Mouse (Mus musculus) right cerebral cortex, postnatal 36 days (tissue): Measurements from ENCODE around the gene Swi5.
"Not testable (repeated sequence)": the region's sequence is repeated elsewhere in the genome, so short reads cannot be mapped to it uniquely, and the experiment has no call there.

Source experiments
- DNase-seq, 2 experiments: peaks; one replicate each; pipeline ENCODE4 v3.0.0; 2022; ENCODE audit warnings: low spot score in 2 of 2, mixed read lengths in 1 of 2

The Swi5 gene

DNA sequence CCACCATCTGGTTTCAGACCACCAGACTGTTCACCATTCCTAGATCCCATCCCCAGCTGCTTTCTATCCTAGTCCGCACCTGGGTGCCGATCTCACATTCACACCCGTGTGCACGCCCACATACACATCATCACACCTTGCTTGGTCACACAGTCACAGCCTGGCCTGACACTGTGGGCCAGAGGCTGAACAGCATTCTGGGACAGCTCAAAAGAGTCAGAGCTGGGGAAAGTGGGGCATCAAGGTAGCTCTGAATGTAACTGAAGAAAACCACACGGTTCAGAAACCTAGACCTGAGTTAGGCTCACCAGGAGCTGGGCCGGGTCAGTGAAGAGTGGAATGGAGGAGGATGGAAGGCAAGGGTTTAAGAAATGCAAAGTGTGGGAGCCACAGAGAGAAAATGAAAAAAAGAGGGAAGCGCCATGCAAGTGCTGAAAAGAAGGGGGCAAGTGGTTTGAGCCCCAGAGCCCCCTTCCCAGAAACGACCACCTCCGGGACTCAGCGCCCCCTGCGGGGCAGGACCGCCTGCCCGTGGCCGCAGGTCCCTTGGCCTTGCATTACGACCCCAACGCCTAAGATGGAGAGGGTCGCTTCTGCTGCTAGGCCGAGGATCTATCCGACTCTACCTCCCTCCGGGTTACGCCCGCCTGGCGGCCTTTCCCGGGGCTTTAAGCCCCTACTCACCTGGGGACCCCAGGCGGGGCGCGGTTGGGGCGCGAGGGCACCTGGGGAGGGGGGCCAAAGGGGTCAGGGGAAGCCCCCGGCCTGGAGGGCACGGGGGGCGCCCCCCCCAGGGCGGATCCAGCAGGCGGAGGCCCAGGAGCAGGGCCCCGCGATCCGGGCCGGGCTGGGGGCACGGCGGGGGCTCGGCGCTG is 23.8 kb upstream of the Swi5 start:
- DNase-seq, result no peak

DNA sequence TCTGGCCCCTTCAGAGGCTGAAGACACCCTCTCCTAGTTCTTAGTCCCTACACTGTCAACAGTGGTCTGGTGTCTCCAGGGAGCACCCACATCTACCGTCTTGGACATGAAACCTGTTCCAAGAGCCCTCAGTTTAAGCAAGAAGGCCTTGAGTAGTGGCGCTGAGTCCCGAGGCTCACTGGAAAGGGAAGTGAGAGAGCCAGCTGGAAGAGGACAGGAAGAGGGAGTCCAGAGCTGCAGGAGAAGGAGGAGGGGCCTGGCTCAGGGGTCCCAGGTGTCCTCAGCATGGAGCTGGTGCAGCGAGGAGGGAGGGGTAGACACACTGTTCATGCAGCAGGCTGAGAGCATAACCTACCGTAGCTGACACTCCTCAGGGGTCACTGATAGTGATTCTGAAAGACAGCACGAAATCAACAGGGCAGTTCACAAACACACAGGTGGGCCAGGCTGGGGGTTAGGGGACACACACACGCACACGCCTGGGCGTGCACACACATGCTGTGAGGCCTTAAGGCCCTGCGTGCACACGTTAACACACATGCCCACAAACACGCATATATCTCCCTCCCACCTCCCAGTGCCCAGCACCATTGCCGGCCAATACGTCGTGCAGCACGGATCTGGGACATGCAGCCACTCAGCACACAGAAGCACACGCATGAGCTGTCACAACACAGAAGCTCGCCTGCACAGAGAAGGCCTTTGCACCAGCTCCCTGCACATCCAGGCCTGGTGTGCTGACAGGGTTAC is 22.4 kb upstream of the Swi5 start:
- no peak for DNase-seq

DNA sequence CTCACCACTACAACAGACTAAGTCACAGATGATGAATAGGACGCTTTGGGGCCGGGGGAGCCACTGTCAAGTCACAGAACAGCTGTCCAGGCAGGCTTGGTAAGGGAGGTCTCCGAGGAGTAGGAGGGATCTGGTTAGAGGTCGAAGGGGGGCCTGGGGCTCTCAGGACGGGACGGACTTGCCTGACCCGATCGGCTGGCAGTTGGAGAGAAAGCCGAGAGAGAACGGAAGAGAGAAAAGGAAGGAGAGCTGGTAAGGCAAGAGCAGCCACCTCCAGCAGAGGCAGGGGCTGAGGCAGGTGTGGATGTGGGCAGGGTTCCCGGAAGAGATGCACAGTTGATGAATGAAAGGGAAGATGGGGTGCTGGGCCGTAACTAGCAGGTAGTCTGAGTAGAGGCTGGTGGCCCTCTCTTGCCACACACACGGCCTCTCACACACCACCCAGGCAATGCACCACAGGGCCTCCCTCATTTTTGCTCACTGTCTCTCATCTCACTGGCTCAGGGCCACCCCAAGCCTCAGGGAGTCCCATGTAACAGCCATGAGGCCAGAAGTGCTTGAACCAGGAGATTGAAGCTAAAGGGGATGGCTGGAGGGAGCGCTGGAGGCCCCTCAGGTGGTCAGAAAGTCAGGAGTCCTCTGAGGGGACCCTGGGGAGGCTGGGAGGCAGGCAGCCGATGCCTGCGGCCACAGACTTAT is 21.1 kb upstream of the Swi5 start:
- DNase-seq, result no peak

DNA sequence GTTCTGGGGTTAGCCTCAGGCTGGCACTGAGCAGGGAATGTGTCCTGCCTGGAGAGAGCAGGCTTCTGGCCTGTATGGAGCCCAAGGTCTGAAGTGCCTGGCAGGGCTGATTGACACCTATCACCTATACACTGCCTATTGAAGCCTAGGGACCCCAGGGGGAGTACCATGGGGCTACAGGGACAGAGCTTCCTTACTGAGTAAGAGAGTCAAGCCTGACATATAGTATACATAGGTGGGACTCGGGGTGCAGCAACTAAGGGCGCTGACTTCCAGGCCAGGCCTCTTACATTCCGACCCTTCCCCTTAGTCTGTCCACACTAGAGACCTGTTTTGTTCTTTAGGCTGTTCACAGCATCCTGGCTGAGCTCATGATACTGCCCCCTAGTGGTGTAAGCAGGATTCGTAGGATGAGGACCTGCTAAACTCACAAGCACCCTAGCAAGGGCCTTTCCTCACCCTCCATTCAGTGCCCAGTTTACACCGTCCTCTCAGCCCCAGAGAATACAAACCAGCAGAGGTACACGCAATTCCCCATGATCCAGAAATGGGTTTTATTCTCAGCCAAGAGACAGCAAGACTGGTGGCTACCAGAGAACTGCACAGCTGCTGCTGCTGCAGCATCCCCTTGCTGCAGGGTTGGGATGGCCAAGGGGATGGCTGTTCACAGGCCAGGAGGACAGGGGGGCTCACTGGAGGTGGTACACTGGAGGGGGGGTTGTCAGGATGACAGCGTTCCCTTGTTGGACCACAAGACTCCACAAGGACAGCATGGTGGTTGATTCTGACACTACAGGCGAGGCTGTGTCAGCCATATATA is 20.3 kb upstream of the Swi5 start:
- no peak for DNase-seq

DNA sequence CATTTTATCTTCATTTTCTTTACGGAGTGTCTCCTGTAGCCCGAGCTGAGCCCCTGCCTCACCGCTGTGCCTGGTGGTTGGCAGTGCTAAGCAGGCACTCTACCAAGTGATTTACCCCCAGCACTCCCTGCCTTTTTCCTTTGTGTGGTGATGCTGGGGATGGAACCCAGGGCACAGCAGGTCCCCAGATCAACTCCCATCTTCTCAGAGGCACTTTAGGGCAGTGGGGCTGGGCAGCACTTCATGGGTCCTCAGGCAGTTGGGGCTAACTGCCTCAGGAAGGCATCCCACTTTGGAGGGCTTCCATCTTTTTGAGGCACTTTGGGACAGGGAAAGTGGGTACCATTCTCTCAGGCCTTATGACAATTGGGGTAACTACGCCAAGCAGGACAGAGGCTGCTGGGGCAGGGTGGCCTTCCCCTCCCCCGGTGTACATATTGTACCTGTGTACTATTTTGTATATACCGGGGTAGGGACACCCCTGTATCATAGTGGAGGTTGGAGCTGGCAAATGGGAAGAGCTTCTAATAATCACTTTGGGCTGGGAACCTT is 19.4 kb upstream of the Swi5 start:
- DNase-seq, result no peak

DNA sequence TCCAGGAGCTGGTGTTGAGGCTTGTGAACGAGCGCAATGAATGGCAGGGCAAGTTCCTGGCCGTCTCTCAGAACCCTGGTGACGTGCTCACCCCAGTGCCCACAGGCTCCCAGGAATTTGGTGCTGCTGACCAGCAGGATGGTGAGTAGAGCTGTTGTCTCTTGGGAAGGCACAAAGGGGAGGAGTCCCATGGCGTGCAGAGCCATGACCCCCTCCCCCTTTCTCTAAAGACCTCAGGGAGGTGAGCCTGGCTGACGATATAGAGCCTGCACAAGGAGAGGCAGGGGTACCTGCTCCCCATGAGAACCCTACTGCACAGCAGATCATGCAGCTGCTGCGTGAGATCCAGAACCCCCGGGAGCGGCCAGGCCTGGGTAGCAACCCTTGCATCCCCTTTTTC is 18.3 kb upstream of the Swi5 start:
- DNase-seq, result no peak

DNA sequence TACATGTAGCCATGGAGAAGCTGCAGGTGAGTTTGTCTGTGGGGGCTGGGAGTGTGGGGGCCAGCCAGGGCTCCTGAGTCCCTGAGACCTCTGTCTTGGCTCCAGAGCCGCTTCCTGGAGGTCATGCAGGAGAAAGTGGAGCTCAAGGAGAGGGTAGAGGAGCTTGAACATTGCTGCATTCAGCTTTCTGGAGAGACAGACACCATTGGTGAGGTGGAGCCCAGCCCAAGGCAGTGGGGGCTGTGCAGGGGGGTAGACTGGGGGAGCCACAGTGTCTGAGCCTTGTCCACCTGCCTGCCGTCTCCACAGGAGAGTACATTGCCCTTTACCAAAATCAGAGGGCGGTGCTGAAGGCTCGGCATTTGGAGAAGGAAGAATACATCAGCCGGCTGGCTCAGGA is 17.8 kb upstream of the Swi5 start:
- no peak for DNase-seq

DNA sequence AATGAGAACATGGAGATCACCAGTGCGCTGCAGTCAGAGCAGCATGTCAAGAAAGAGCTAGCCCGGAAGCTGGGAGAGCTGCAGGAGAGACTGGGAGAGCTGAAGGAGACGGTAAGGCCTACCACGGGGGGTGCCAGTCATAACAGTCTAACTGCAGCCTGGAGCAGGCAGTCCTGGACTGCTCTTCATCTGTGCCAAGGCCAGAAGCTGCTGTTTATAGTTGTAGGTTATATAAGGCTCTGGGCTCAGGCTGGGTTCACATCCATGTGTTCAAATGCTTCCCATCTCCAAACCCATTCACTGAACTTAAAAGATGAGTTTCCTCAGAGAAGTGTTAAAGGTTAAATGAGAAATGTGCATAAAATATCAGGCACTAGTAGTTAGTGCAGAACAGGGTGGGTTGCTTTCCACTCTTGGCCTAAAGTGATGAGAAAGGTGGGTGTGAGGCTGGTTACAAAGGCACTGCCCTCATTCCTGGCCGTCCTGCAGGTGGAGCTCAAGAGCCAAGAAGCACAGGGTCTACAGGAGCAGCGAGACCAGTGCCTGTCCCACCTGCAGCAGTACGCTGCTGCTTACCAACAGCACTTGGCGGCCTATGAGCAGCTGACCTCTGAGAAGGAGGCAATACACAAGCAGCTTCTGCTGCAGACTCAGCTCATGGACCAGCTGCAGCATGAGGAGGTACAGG is 16.4 kb upstream of the Swi5 start:
- no peak for DNase-seq

DNA sequence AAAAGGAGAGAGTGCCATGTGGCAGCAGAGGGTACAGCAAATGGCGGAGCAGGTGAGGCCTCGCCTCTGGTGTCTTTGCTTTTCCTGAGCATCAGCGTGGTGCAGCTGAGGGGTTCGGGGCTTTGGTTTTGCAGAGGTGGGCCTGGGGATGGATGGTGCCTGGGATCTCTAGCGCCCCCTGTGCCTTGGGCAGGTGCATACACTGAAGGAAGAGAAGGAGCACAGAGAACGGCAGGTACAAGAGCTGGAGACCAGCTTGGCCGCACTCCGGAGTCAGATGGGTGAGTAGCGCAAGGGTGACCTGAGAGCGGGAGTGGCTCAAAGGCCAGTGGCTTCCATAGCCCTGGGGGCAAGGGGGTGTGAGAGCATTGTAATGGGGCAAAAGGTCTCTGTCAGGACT is 15.1 kb upstream of the Swi5 start:
- DNase-seq, result no peak

DNA sequence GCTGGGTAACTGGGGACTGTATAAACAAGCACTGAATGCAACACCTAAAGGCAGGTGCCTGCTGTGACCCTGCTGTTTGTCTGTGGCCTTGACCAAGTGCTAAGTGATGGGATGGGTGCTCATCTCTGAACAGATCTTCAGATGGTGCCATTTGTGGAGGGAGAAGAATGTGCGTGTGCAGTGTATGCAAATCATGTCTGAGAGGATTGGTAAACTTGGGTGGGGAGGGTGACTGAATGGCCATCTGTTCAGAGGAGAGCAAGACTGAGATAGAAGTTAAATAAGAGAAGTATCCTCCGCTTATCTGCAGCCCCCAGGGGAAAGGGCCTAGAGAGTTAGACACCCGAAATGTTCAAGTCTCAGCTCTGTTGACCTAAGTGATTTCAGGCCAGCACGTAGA is 11.6 kb upstream of the Swi5 start:
- DNase-seq, result no peak

DNA sequence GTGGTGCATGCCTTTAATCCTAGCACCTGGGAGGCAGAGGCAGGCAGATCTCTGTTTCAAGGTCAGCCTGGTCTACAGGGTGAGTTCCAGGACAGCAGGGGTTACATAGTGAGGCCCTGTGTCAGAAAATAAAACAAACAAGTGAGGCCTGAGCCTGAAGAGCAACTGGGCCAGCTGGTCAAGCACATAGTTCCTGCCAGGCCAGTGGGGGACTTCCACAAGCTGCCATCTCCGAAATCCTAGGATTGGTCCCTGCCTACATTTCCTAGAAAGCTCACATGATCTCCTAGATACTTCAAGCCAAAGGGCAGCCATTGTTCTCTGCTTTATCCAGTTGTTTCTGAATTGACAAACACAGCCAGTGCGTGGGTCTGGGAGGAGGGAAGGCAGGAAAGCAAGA is 8.0 kb upstream of the Swi5 start:
- DNase-seq, result not testable (repeated sequence)

DNA sequence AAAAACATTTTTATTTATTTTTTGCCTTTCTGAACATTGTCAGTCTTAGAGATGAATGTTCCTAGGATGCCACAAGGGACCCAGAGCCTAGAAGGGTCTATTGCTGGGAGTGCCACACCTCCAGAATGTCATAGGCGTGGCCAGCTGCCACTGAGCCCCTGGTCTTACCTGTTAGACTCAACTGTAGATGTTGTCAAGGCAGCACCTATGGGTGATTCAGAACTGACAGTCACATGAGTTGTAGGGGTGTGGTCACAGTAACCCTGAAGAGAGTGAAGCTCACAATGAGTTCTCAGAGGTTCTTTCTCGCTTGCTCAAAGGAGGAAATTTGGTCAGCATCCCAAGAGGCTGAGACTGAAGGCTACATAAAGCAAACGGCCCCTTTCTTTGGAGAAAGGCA is 7.4 kb upstream of the Swi5 start:
- DNase-seq, result no peak

DNA sequence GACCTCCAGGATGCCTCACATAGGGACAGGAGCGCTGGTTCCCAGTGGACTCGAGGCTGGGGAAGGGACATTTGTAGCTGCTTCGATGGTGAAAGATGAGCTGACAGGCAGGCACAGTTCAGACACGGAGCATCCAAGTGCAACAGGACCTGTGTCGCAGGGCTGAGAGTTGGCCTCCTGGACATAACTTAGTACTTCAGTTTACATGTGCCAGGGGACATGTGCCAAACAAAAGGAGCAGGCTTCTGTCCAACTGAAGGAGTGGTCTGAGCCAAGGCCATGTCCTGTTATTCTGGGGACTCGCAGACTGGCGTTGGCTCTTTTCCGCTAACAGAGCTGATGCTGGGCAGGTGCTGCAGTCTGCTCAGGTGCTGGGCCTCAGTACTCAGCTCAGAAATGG is 6.5 kb upstream of the Swi5 start:
- DNase-seq, result no peak

DNA sequence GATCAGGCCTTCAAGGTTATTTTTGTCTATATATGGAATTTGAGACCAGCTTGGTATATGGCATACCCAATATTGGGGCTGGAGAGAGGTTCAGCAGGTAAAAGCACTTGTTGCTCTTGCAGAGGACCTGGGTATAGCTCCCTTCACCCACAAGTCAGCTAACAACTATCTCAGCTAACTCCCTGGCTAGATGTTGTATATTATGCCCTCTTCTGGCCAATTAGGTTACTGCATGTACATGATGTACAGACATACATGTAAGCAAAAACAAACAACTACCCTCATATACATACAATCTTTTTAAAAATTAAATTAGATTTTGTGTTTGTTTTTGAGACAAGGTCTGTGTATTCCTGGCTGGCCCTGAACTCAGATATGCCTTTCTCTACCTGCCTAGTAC is 1.7 kb upstream of the Swi5 start:
- no peak for DNase-seq

DNA sequence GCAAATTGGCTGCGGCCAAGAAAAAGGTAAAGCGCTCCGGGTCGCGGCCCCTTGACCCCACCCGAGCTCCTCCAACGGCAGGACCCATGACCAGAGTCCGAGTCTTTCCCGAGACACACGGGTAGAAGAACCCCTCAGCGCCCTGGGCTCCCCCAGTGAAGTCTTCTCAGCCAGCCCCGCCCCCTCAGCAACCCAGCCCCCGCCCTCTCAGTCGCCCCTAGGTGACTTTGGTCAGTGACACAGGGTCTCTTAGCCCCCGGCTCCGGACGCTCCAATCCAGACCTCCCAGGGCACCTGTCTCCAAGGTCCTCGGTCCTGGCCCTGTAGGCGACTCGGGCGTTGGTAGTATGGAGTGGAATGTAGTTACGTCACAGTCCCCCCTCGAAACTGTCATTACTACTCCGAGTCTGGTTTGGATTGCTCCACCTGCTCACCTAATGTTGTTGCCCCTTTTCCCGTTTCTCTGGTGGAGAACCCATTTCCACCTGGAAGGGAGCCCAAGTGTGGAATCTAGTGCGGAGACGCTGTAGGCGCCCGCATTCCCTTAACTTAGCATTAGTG is 576 bp upstream of the Swi5 start:
- no peak for DNase-seq

DNA sequence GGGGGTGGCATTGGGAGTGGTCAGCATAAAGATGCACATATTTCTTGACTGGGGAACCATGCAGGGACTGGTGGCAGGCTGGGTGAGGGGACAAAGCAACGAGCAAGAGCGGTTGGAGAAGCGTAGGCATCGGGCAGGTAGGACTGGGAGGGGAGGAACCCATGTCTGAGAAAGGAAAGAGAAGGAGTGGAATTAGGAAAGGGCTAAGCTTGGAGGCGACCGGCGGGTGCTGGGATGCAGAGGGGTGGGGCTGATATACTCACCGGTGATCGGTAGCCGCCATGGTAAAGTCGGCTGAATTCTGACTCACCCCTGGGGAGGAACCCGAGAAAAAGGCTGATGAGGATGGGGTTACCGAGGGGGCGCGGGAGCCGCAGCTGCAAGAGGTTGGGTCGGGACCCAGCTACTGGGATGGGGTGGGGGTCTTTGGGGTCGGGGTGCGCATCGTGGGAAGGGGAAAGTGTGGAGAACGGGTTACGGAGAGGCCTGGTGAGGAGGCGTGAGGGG is 488 bp downstream of the Swi5 start, which contains the start of gene Golga2:
Gene Golga2, plus strand, starts transcription at position 51 of the 507 bp plus-strand sequence.
- DNase-seq, result no peak

DNA sequence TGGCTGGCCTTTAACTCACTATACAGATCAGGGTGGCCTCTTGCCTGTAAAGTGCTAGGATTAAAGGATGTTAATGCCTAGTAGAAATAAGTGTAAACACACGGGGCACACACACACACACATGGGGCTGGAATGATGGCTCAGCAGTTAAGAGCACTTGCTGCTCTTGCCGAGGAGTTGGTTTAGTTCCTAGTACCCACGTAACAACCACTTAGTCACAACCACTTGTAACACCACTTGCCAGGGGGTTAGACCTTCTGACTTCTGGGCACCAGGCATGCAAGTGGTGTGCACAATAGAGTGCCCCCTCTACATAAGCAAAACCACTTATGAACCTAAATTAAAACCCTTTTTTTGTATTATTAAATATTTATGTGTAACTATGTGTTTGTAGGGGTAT is 3.9 kb downstream of the Swi5 start:
- no peak for DNase-seq

DNA sequence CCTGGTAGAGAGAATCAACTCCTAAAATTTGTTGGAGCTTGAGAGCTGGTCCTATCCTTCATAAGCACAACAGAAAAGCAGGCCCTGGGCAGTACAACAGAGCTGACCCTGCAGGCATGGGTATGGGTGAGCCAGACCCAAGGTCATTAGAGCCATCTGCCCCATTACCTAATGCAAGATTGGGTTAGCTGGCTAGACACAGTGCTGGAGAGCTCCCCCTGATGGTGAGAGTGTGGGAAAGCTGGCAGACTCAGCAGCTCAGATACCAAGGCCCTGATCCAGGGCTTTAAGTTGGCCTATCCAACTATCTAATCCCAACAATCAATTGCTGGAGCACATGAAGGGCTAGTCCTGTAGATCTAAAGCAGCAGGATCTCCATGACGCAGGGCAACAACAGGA is 5.1 kb downstream of the Swi5 start:
- DNase-seq, result no peak

DNA sequence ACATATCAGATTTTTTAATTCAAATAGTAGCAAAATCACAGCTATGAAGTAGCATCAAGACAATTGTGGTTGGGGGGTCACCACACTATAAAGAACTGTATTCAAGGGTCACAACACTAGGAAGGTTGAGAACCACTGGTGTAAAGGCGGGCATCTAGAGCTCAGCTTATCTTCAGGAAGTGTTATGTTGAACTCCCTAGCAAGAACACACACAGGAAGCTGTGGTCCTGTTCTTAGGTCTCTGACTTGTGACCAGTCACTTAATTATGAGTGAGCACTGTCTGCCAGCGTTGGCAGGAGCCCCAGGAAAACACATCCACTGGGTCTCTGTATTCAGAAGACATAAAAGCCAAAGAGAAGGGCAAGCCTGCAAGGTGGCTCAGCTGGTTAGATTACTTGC is 5.6 kb downstream of the Swi5 start:
- DNase-seq, result no peak

DNA sequence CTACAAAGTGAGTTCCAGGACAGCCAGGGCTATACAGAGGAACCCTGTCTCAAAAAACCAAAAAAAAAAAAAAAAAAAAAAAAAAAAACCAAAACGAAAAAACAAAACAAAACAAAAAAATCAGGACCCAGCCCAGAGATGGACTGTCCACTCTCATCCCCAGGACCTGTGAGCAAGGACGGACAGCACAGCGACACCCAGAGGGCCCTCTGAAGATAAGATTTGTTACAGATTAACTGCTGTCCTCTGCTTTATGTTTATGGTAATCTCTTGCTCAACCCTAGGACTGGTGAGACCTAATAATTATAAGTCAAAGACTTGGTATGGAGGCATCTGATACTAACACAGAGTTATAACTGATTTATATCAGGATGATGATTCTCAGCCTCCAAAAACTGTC is 12.1 kb downstream of the Swi5 start:
- DNase-seq, result no peak
